Mouse (Mus musculus): Measurements from ENCODE around the gene Vtcn1.

Vtcn1 gene

GRCm38 (mm10) chr3:100920611-100921140 lies 95.4 kb downstream of the Vtcn1 start:
- DNase-seq (ENCODE audit: low spot score in 2 of 2), result no peak

- DNase-seq (ENCODE audit: low spot score in 2 of 2), result peak; percentile 96 to 97
Observed at GRCm38 (mm10) chr3:100921825-100922505, 96.7 kb downstream of the Vtcn1 start, which contains the start of gene Trim45. Gene Trim45, plus strand, starts transcription at chr3:100922202.

GRCm38 (mm10) chr3:100922506-100923375 lies 97.5 kb downstream of the Vtcn1 start:
- no peak for DNase-seq (ENCODE audit: low spot score in 2 of 2)

- DNase-seq (ENCODE audit: low spot score in 2 of 2), result no peak
Observed at GRCm38 (mm10) chr3:100924065-100924732, 98.9 kb downstream of the Vtcn1 start.

GRCm38 (mm10) chr3:100925176-100925575 lies 99.9 kb downstream of the Vtcn1 start:
- no peak for DNase-seq (ENCODE audit: low spot score in 2 of 2)

- DNase-seq (ENCODE audit: low spot score in 2 of 2), result no peak
Observed at GRCm38 (mm10) chr3:100931332-100932076, 106.2 kb downstream of the Vtcn1 start.

GRCm38 (mm10) chr3:100932077-100932944 lies 107.1 kb downstream of the Vtcn1 start:
- peak in 1 of 2 experiments; percentile 12 for DNase-seq (ENCODE audit: low spot score in 2 of 2)

GRCm38 (mm10) chr3:100935521-100935920 lies 110.3 kb downstream of the Vtcn1 start:
- DNase-seq (ENCODE audit: low spot score in 2 of 2), result no peak

- no peak for DNase-seq (ENCODE audit: low spot score in 2 of 2)
Observed at GRCm38 (mm10) chr3:100936201-100936600, 110.9 kb downstream of the Vtcn1 start.

GRCm38 (mm10) chr3:100938211-100938610 lies 113.0 kb downstream of the Vtcn1 start:
- DNase-seq (ENCODE audit: low spot score in 2 of 2), result no peak

- DNase-seq (ENCODE audit: low spot score in 2 of 2), result no peak
Observed at GRCm38 (mm10) chr3:100940496-100941037, 115.3 kb downstream of the Vtcn1 start.
